Mouse (Mus musculus): ENCODE data around the gene Ctnnd2.

- no peak for TF ChIP-seq EP300 (IDR thresholded peaks at IDR 0.05; ENCODE audit: low read depth)
- TF ChIP-seq CTCF (IDR thresholded peaks at IDR 0.05; ENCODE audit: low read depth), result no peak
These were observed 278.4 kb downstream of the Ctnnd2 start for GRCm38 (mm10) chr15:30450765-30451164.

Measured in liver, postnatal 0 days (tissue).